16 mouse cellular contexts compared by ENCODE assay signal in the genomic region with DNA sequence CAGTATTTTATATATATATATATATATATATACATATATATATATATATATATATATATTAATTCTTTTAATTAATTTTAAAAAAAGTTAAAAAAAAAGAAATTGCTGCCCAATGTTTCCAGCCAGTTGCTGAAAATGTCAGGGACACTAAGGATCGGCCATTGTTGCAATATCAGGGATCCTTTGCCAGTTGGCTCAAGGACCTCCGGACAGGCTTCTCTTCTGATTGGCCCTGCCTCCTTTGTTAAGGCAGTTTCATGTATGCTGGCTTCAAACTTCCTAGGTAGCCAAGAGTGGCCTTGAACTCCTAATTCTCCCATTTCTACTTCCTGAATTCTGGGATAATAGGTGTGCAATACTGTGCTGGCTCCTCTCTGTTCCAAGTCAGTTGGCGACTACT.
"Had no signal": no experiment of that assay in that cellular context is flagged by ENCODE, and none has a peak within 500 bp of the region (broad histone marks: within the 10 kb centered on the region; RNA-seq: fewer than 3 reads in every experiment).

No protein-coding gene starts in this region.

- DNase-seq: heart, postnatal 10 days; heart, postnatal 14 days; heart, postnatal 36 days; heart, postnatal 4 days; kidney, adult 11 months; kidney, adult 18-20 months; kidney, adult 2 months; kidney, adult 8-10 months; kidney, adult 9 months; kidney, postnatal 10 days; kidney, postnatal 14 days; kidney, postnatal 25 days; kidney, postnatal 36 days; kidney, postnatal 4 days; layer of hippocampus, adult 9-11 months; layer of hippocampus, postnatal 36 days had no signal
